Mouse (Mus musculus): ENCODE measurements around the gene Diexf. TPM values are rescaled to one million over a fixed set of nuclear protein-coding genes. Genes with fewer than 3 reads are reported as not detected.

Diexf gene
- polyA plus RNA-seq, 1 experiment from 2014 or later: 4.0 TPM

DNA sequence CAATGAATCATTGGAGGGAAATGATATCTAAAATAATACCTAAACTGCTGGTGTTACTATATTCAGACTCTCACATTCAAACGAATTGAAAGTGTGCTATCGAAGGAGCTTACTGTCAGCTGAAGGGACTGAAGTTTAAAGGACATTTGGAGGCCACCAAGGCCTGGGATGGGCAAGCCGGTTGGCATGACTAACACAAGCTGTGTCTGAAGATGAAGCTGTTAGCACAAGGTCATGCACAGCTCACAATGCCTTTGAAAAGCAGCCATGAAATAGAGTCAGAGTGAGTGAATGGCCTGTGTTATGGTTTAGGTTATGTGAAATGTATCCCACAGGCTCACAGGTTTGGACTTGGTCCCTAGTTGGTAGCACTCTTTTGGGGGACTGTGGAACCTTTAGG lies 36.5 kb downstream of the Diexf start:
- H3K27me3 ChIP-seq (ENCODE audit: insufficient read depth, low read length): no peaks in the 10 kb centered on the region
- 84% methylated on average over 3 of the region's 3 CpGs for WGBS
- no peak for TF ChIP-seq CTCF (IDR thresholded peaks at IDR 0.05; ENCODE audit: low read depth)
- ATAC-seq (replicated peaks; ENCODE audit: low FRiP score, low read depth) (no peak), DNase-seq (ENCODE audit: low spot score) (no peak)
- H3K36me3 ChIP-seq (ENCODE audit: insufficient read depth, low read length): no peaks in the 10 kb centered on the region
- no peak overlapping the region for H3K4me2 ChIP-seq (ENCODE audit: low read length)
- H3K27ac ChIP-seq: no peak overlapping the region
- no peaks in the 10 kb centered on the region for H3K4me1 ChIP-seq (replicated peaks; ENCODE audit: insufficient read depth, low read length)
- no peaks in the 10 kb centered on the region for H3K9me3 ChIP-seq (replicated peaks; ENCODE audit: low read length)
- no peak overlapping the region for H3K4me3 ChIP-seq (replicated peaks; ENCODE audit: low read depth, low read length)
- H3K9ac ChIP-seq (ENCODE audit: low read depth, low read length): no peak overlapping the region

DNA sequence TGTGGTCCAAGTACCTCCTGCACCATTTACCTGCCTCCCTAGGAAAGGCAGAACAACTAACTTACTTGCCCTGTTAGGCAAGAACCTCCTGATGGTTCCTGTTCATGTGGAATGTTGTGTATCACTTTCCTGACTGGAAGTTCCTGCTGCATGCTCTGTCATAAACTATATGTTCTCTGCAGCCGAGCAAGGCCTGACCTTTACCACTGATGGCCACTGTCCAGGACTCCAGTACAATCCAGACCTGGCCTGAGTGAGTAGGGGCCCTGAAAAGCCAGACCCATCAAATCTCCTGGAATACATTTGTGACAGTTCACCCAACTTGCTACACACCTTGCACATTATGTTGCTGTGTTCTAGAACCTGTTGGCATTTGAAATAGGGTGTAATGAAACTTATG lies 37.3 kb downstream of the Diexf start:
- DNase-seq (ENCODE audit: low spot score) (no peak), ATAC-seq (replicated peaks; ENCODE audit: low FRiP score, low read depth) (no peak)
- Histone ChIP-seq H3K36me3 (ENCODE audit: insufficient read depth, low read length) (no peaks in the 10 kb centered on the region), H3K4me2 (ENCODE audit: low read length) (no peak overlapping the region), H3K27ac (no peak overlapping the region), H3K4me1 (replicated peaks; ENCODE audit: insufficient read depth, low read length) (no peaks in the 10 kb centered on the region), H3K9ac (ENCODE audit: low read depth, low read length) (no peak overlapping the region), H3K4me3 (replicated peaks; ENCODE audit: low read depth, low read length) (no peak overlapping the region), H3K27me3 (ENCODE audit: insufficient read depth, low read length) (no peaks in the 10 kb centered on the region), H3K9me3 (replicated peaks; ENCODE audit: low read length) (no peaks in the 10 kb centered on the region)
- TF ChIP-seq CTCF (IDR thresholded peaks at IDR 0.05; ENCODE audit: low read depth): no peak
- 11% methylated on average over 1 of the region's 1 CpGs for WGBS

DNA sequence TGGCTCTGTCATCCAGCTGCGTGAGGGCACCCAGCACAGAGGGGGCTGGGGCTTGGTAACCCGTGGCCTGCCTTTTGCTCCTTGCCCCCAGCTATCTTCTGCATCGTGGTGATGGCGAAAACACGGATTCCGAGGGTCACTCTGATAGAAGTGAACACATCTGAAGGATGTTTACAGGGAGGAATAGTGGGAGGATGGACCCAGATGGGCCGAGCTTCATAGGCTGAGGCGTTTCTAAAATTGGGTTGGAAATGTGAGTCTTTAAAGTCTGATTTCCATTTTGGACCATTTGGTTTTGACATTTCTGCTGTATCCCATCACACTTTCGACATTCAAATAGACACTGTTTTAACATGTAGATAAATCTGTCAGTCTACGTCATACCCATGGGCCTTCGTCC lies 39.2 kb downstream of the Diexf start:
- Histone ChIP-seq H3K27ac (no peak overlapping the region), H3K27me3 (ENCODE audit: insufficient read depth, low read length) (no peaks in the 10 kb centered on the region), H3K4me2 (ENCODE audit: low read length) (no peak overlapping the region), H3K36me3 (ENCODE audit: insufficient read depth, low read length) (no peaks in the 10 kb centered on the region), H3K4me1 (replicated peaks; ENCODE audit: insufficient read depth, low read length) (no peaks in the 10 kb centered on the region), H3K4me3 (replicated peaks; ENCODE audit: low read depth, low read length) (no peak overlapping the region), H3K9me3 (replicated peaks; ENCODE audit: low read length) (no peaks in the 10 kb centered on the region), H3K9ac (ENCODE audit: low read depth, low read length) (no peak overlapping the region)
- no peak for TF ChIP-seq CTCF (IDR thresholded peaks at IDR 0.05; ENCODE audit: low read depth)
- WGBS: 85% methylated on average over 11 of the region's 11 CpGs
- no peak for ATAC-seq (replicated peaks; ENCODE audit: low FRiP score, low read depth)
- no peak for DNase-seq (ENCODE audit: low spot score)

DNA sequence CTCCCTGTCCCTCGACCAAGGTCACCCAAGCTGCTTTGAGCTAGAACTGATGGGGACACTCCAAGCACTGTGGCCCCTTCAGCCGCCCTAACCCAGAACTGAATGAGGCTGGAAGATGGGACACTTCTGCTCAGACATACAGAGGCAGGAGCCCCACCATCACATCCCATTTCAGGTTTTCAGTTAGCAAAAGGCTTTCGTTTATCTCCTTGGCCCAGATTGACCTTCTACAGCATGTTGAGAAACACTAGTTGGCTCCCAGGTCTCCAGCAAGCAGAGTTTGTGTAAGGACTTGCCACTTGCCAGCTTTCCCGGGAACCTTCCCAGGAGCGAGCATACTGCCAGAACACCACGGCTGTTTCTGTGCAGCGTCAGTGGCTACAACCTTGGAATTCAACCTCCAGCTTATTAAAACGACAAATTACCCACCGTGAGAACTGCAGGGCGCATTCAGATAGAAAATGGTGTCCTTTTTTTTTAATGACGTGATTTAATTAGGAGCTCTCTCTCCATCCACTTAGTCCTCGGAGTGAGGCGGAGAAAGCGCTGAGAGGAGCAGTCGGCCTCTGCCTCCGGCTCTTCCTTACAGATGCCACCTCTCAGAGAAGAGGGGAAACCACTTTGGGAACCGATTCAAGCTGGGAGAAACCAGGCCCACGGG lies 39.7 kb downstream of the Diexf start:
- Histone ChIP-seq H3K27me3 (ENCODE audit: insufficient read depth, low read length) (no peaks in the 10 kb centered on the region), H3K4me3 (replicated peaks; ENCODE audit: low read depth, low read length) (no peak overlapping the region), H3K4me2 (ENCODE audit: low read length) (no peak overlapping the region), H3K9ac (ENCODE audit: low read depth, low read length) (no peak overlapping the region), H3K4me1 (replicated peaks; ENCODE audit: insufficient read depth, low read length) (no peaks in the 10 kb centered on the region), H3K9me3 (replicated peaks; ENCODE audit: low read length) (no peaks in the 10 kb centered on the region), H3K27ac (no peak overlapping the region), H3K36me3 (ENCODE audit: insufficient read depth, low read length) (no peaks in the 10 kb centered on the region)
- ATAC-seq (replicated peaks; ENCODE audit: low FRiP score, low read depth) (no peak), DNase-seq (ENCODE audit: low spot score) (no peak)
- 73% methylated on average over 18 of the region's 18 CpGs for WGBS
- no peak for TF ChIP-seq CTCF (IDR thresholded peaks at IDR 0.05; ENCODE audit: low read depth)

DNA sequence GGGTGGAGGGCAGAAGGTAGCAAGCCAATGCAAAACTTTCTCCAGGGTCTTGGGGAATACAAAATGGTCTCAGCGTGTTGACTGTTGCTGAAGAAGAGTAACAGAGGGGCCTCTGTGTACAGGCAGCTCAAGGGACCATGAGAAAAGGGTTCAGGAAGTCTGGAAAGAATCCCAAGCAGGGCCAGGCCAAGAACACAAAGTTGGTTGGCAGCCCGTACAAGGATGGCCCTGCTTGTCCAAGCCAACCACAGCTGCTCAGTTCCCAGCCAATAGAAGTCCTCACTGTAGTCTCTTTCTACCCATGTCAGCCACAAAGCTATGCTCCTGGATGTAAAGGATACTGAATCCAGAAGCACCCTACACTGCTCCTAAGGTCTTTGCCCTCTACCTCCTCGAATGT lies 40.4 kb downstream of the Diexf start:
- 84% methylated on average over 3 of the region's 3 CpGs for WGBS
- no peak overlapping the region for H3K4me2 ChIP-seq (ENCODE audit: low read length)
- H3K27ac ChIP-seq: no peak overlapping the region
- ATAC-seq (replicated peaks; ENCODE audit: low FRiP score, low read depth): no peak
- no peak overlapping the region for H3K4me3 ChIP-seq (replicated peaks; ENCODE audit: low read depth, low read length)
- no peak for DNase-seq (ENCODE audit: low spot score)
- no peaks in the 10 kb centered on the region for H3K27me3 ChIP-seq (ENCODE audit: insufficient read depth, low read length)
- no peaks in the 10 kb centered on the region for H3K36me3 ChIP-seq (ENCODE audit: insufficient read depth, low read length)
- no peaks in the 10 kb centered on the region for H3K4me1 ChIP-seq (replicated peaks; ENCODE audit: insufficient read depth, low read length)
- no peak overlapping the region for H3K9ac ChIP-seq (ENCODE audit: low read depth, low read length)
- no peaks in the 10 kb centered on the region for H3K9me3 ChIP-seq (replicated peaks; ENCODE audit: low read length)
- TF ChIP-seq CTCF (IDR thresholded peaks at IDR 0.05; ENCODE audit: low read depth): no peak

DNA sequence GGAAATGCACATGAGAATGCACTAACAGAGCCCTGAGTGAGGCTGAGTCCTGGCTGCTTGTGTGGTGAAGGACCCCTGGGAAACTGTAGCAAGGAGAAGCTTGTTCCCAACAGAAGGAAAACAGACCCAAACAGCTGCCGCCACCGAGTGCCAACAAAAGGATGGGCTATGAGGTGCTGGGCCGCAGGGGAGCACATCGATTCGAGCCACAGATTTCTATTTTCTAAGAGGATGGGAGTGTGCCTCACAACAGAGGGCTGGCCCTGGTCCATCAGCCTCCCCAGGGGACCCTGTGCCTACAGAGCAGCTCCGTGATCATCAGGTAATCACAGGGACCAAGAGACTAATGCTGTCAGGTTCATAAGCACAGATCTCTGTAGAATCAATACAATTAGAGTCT lies 40.9 kb downstream of the Diexf start:
- H3K27ac ChIP-seq: no peak overlapping the region
- H3K4me2 ChIP-seq (ENCODE audit: low read length): no peak overlapping the region
- no peaks in the 10 kb centered on the region for H3K36me3 ChIP-seq (ENCODE audit: insufficient read depth, low read length)
- H3K9me3 ChIP-seq (replicated peaks; ENCODE audit: low read length): no peaks in the 10 kb centered on the region
- ATAC-seq (replicated peaks; ENCODE audit: low FRiP score, low read depth) (no peak), DNase-seq (ENCODE audit: low spot score) (no peak)
- WGBS: 89% methylated on average over 6 of the region's 6 CpGs
- H3K27me3 ChIP-seq (ENCODE audit: insufficient read depth, low read length): no peaks in the 10 kb centered on the region
- no peaks in the 10 kb centered on the region for H3K4me1 ChIP-seq (replicated peaks; ENCODE audit: insufficient read depth, low read length)
- no peak overlapping the region for H3K9ac ChIP-seq (ENCODE audit: low read depth, low read length)
- H3K4me3 ChIP-seq (replicated peaks; ENCODE audit: low read depth, low read length): no peak overlapping the region
- TF ChIP-seq CTCF (IDR thresholded peaks at IDR 0.05; ENCODE audit: low read depth): no peak
